Mouse (Mus musculus): ENCODE results near the gene Snap23. TPM values are rescaled to one million over a fixed set of nuclear protein-coding genes. Genes with fewer than 3 reads are reported as not detected.

The Snap23 gene
- 40.0 and 48.0 TPM in 2 replicates for polyA plus RNA-seq (2015; fragmentation: Nextera tagmentation; extraction: Ambion mirVana)

- Histone ChIP-seq H3K27ac (ENCODE audit: low read length) (peak within 1 kb of the TSS; percentile 95), H3K9me3 (ENCODE audit: low read length) (no peaks in the 10 kb centered on the region), H3K4me2 (replicated peaks; ENCODE audit: low read depth, low read length) (peak within 1 kb of the TSS; percentile 65), H3K27me3 (replicated peaks; ENCODE audit: insufficient read depth, low read length) (no peaks in the 10 kb centered on the region), H3K9ac (replicated peaks; ENCODE audit: low read depth) (peak within 1 kb of the TSS; percentile 76), H3K36me3 (ENCODE audit: insufficient read depth, low read length) (no peaks in the 10 kb centered on the region), H3K4me1 (ENCODE audit: insufficient read depth, low read depth, low read length) (peaks cover 2% of the 10 kb centered on the region; the same call in 1 of the 2 replicates), H3K4me3 (ENCODE audit: low read depth, low read length) (peak within 1 kb of the TSS; percentile 82)
- DNase-seq (ENCODE audit: low spot score) (peak; percentile 97), ATAC-seq (peak; percentile 96)
- under 1% methylated on average over 42 of the region's 42 CpGs for WGBS
- TF ChIP-seq EP300 (IDR thresholded peaks at IDR 0.05) = peak; percentile 57
- TF ChIP-seq CTCF (IDR thresholded peaks at IDR 0.05) = no peak
These were observed at the start of gene Snap23 for GRCm38 (mm10) chr2:120566886-120567797. Snap23 (plus strand) TSS chr2:120567671.

- Histone ChIP-seq H3K36me3 (ENCODE audit: insufficient read depth, low read length) (peaks cover 45% of the 10 kb centered on the region), H3K4me1 (ENCODE audit: insufficient read depth, low read depth, low read length) (no peaks in the 10 kb centered on the region), H3K27me3 (replicated peaks; ENCODE audit: insufficient read depth, low read length) (no peaks in the 10 kb centered on the region), H3K4me2 (replicated peaks; ENCODE audit: low read depth, low read length) (no peak overlapping the region), H3K27ac (ENCODE audit: low read length) (no peak overlapping the region), H3K9me3 (ENCODE audit: low read length) (no peaks in the 10 kb centered on the region), H3K4me3 (ENCODE audit: low read depth, low read length) (no peak overlapping the region), H3K9ac (replicated peaks; ENCODE audit: low read depth) (no peak overlapping the region)
- 86% methylated on average over 5 of the region's 5 CpGs for WGBS
- peak; percentile 24 for DNase-seq (ENCODE audit: low spot score)
- no peak for TF ChIP-seq EP300 (IDR thresholded peaks at IDR 0.05)
- peak; percentile 43; the same call in 1 of the 2 replicates for ATAC-seq
These were observed 48.8 kb upstream of the Snap23 start for GRCm38 (mm10) chr2:120518547-120519210.

GRCm38 (mm10) chr2:120526771-120527170 lies 40.7 kb upstream of the Snap23 start:
- Histone ChIP-seq H3K9me3 (ENCODE audit: low read length) (no peaks in the 10 kb centered on the region), H3K36me3 (ENCODE audit: insufficient read depth, low read length) (peaks cover 40% of the 10 kb centered on the region), H3K4me3 (ENCODE audit: low read depth, low read length) (no peak overlapping the region), H3K27me3 (replicated peaks; ENCODE audit: insufficient read depth, low read length) (no peaks in the 10 kb centered on the region), H3K4me2 (replicated peaks; ENCODE audit: low read depth, low read length) (no peak overlapping the region), H3K27ac (ENCODE audit: low read length) (no peak overlapping the region), H3K4me1 (ENCODE audit: insufficient read depth, low read depth, low read length) (no peaks in the 10 kb centered on the region), H3K9ac (replicated peaks; ENCODE audit: low read depth) (no peak overlapping the region)
- WGBS = 84% methylated on average over 5 of the region's 5 CpGs
- DNase-seq (ENCODE audit: low spot score) (no peak), ATAC-seq (no peak)
- no peak for TF ChIP-seq CTCF (IDR thresholded peaks at IDR 0.05)
- TF ChIP-seq EP300 (IDR thresholded peaks at IDR 0.05) = no peak

GRCm38 (mm10) chr2:120529531-120529930 lies 37.9 kb upstream of the Snap23 start:
- Histone ChIP-seq H3K4me3 (ENCODE audit: low read depth, low read length) (no peak overlapping the region), H3K27ac (ENCODE audit: low read length) (no peak overlapping the region)
- TF ChIP-seq EP300 (IDR thresholded peaks at IDR 0.05) (no peak), CTCF (IDR thresholded peaks at IDR 0.05) (peak; percentile 53)

GRCm38 (mm10) chr2:120531223-120531622 lies 36.2 kb upstream of the Snap23 start:
- DNase-seq (ENCODE audit: low spot score) (no peak), ATAC-seq (no peak)
- TF ChIP-seq CTCF (IDR thresholded peaks at IDR 0.05) = no peak
- TF ChIP-seq EP300 (IDR thresholded peaks at IDR 0.05) = no peak
- Histone ChIP-seq H3K9me3 (ENCODE audit: low read length) (no peaks in the 10 kb centered on the region), H3K27ac (ENCODE audit: low read length) (no peak overlapping the region), H3K27me3 (replicated peaks; ENCODE audit: insufficient read depth, low read length) (no peaks in the 10 kb centered on the region), H3K36me3 (ENCODE audit: insufficient read depth, low read length) (peaks cover 40% of the 10 kb centered on the region), H3K4me3 (ENCODE audit: low read depth, low read length) (no peak overlapping the region), H3K9ac (replicated peaks; ENCODE audit: low read depth) (no peak overlapping the region), H3K4me2 (replicated peaks; ENCODE audit: low read depth, low read length) (no peak overlapping the region), H3K4me1 (ENCODE audit: insufficient read depth, low read depth, low read length) (no peaks in the 10 kb centered on the region)
- 91% methylated on average over 4 of the region's 4 CpGs for WGBS

More at GRCm38 (mm10) chr2:120529531-120529930, 37.9 kb upstream of the Snap23 start:
- Histone ChIP-seq H3K36me3 (ENCODE audit: insufficient read depth, low read length) (peaks cover 38% of the 10 kb centered on the region), H3K9ac (replicated peaks; ENCODE audit: low read depth) (no peak overlapping the region), H3K4me2 (replicated peaks; ENCODE audit: low read depth, low read length) (no peak overlapping the region), H3K9me3 (ENCODE audit: low read length) (no peaks in the 10 kb centered on the region), H3K4me1 (ENCODE audit: insufficient read depth, low read depth, low read length) (no peaks in the 10 kb centered on the region), H3K27me3 (replicated peaks; ENCODE audit: insufficient read depth, low read length) (no peaks in the 10 kb centered on the region)
- DNase-seq (ENCODE audit: low spot score) (peak; percentile 66), ATAC-seq (no peak)

GRCm38 (mm10) chr2:120539333-120539732 lies 28.1 kb upstream of the Snap23 start:
- no peaks in the 10 kb centered on the region for H3K27me3 ChIP-seq (replicated peaks; ENCODE audit: insufficient read depth, low read length)
- 28% methylated on average over 3 of the region's 3 CpGs for WGBS
- TF ChIP-seq CTCF (IDR thresholded peaks at IDR 0.05) = no peak
- no peak for TF ChIP-seq EP300 (IDR thresholded peaks at IDR 0.05)
- peaks cover 4% of the 10 kb centered on the region; the same call in 1 of the 2 replicates for H3K4me1 ChIP-seq (ENCODE audit: insufficient read depth, low read depth, low read length)
- peak overlapping the region; percentile 42 for H3K4me2 ChIP-seq (replicated peaks; ENCODE audit: low read depth, low read length)
- peak overlapping the region; percentile 64; the same call in 1 of the 2 replicates for H3K27ac ChIP-seq (ENCODE audit: low read length)
- H3K36me3 ChIP-seq (ENCODE audit: insufficient read depth, low read length) = peaks cover 13% of the 10 kb centered on the region; the same call in 1 of the 2 replicates
- H3K9me3 ChIP-seq (ENCODE audit: low read length) = no peaks in the 10 kb centered on the region
- H3K9ac ChIP-seq (replicated peaks; ENCODE audit: low read depth) = no peak overlapping the region
- DNase-seq (ENCODE audit: low spot score) (no peak), ATAC-seq (peak; percentile 12; the same call in 1 of the 2 replicates)
- H3K4me3 ChIP-seq (ENCODE audit: low read depth, low read length) = peak overlapping the region; percentile 20; the same call in 1 of the 2 replicates
